Mouse (Mus musculus): ENCODE results near the gene Mt3.

GRCm38 (mm10) chr8:94177716-94178390, 25.4 kb downstream of the Mt3 start:
- peak; percentile 21 to 66; a peak in 3 of 4 replicates for TF ChIP-seq EP300 (IDR thresholded peaks at IDR 0.05; ENCODE audit: low read depth in 1 of 2, low read length in 2 of 2)
- no peak for TF ChIP-seq CTCF (IDR thresholded peaks at IDR 0.05 in 2 of 3, conservative IDR thresholded peaks at IDR 0.05 in 1 of 3; ENCODE audit: control insufficient read depth in 1 of 3, insufficient read depth in 1 of 3, low read depth in 2 of 3, low read length in 3 of 3, poor library complexity in 1 of 3, severe bottlenecking in 1 of 3)
- TF ChIP-seq ETS1 (IDR thresholded peaks at IDR 0.05; ENCODE audit: low read depth, low read length) = peak; percentile 27; the same call in 1 of the 2 replicates
- no peak for TF ChIP-seq POLR2AphosphoS2 (IDR thresholded peaks at IDR 0.05; ENCODE audit: low read length)
- TF ChIP-seq RAD21 (IDR thresholded peaks at IDR 0.05; ENCODE audit: low read depth, low read length) = no peak
- TF ChIP-seq MYB (IDR thresholded peaks at IDR 0.05; ENCODE audit: low read depth, low read length) = no peak
- TF ChIP-seq NELFE (IDR thresholded peaks at IDR 0.05; ENCODE audit: low read depth, low read length) = no peak
- TF ChIP-seq USF1 (IDR thresholded peaks at IDR 0.05; ENCODE audit: low read depth, low read length) = no peak
- TF ChIP-seq ZKSCAN1 (IDR thresholded peaks at IDR 0.05; ENCODE audit: low read depth, low read length) = no peak
- no peak for TF ChIP-seq POLR2A (IDR thresholded peaks at IDR 0.05; ENCODE audit: control insufficient read depth in 1 of 2, insufficient read depth in 1 of 2, low read depth in 1 of 2, low read length in 2 of 2, poor library complexity in 1 of 2)
- no peak for TF ChIP-seq TAL1 (IDR thresholded peaks at IDR 0.05; ENCODE audit: low read length)
